Mouse (Mus musculus) CH12.LX (cell line): ENCODE measurements at regions not wholly inside any gene's neighbourhood (a gene's known extent, or its start where the extent isn't known, plus 50 kb on each side); places are given as distances from the start of the nearest gene placed in this dataset.

Experiments
- CTCF ChIP-seq, 2 experiments: IDR thresholded peaks in 1 of 2; conservative IDR thresholded peaks in 1 of 2; 2 replicates each; pipeline ENCODE4 v1.5.1; 2011 to 2012; ENCODE audit warnings: low read depth in 2 of 2, low read length in 2 of 2, improper control_type of control experiment in 1 of 2, inconsistent platforms in 1 of 2, mild to moderate bottlenecking in 1 of 2, moderate library complexity in 1 of 2
- EP300 ChIP-seq: IDR thresholded peaks from 2 replicates; pipeline ENCODE4 v1.6.1; 2011; ENCODE audit warnings: low read length, improper control_type of control experiment
- JUND ChIP-seq: conservative IDR thresholded peaks from 2 replicates; pipeline ENCODE4 v1.6.1; 2011; ENCODE audit warnings: low read depth, low read length, improper control_type of control experiment
- MXI1 ChIP-seq: IDR thresholded peaks from 2 replicates; pipeline ENCODE4 v1.6.1; 2011; ENCODE audit warnings: mild to moderate bottlenecking, low read depth, low read length, improper control_type of control experiment
- POLR2A ChIP-seq: IDR thresholded peaks from 2 replicates; pipeline ENCODE4 v1.6.1; 2011; ENCODE audit warnings: low read depth, mild to moderate bottlenecking, improper control_type of control experiment, low read length
- POLR2AphosphoS2 ChIP-seq: IDR thresholded peaks from 2 replicates; pipeline ENCODE4 v1.6.1; 2011; ENCODE audit warnings: low read depth, low read length, improper control_type of control experiment
- USF1 ChIP-seq: IDR thresholded peaks from 2 replicates; pipeline ENCODE4 v1.6.1; 2014; ENCODE audit warnings: low read depth, mild to moderate bottlenecking, inconsistent platforms, low read length, improper control_type of control experiment

- TF ChIP-seq POLR2A (no peak), CTCF (conservative IDR thresholded peaks at IDR 0.05 in 1 of 2, IDR thresholded peaks at IDR 0.05 in 1 of 2; ENCODE audit: low read depth in 2 of 2, low read length in 2 of 2) (no peak), JUND (no peak), MXI1 (no peak), POLR2AphosphoS2 (no peak), USF1 (no peak), EP300 (no peak)
Observed at GRCm38 (mm10) chr3:99778526-99778925, 106.7 kb upstream of the Spag17 start.
